In the genomic region with DNA sequence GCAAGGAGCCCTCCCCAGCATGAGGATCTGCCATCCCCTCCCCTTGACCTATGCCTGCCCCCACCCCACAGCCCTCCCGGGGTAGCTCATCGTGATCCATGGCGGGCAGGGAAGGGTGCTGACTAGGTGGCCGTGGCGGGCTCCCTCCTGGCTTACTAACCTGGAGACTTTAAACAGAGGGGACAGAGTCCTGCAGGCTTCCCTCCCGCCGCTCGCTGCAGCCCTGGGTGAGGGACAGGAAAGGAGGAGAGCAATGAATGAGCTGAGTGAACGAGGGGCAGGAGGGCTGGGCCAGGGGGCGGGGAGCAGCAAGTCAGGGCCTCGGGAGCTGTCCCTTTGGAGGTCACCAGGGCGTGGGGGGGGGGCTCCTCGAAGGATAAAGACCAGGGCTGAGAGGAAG, we compare ENCODE assay signal across 13 mouse cellular contexts. TPM values are rescaled to one million over a fixed set of nuclear protein-coding genes. Genes with fewer than 3 reads are reported as not detected.
DNase-seq lines count a peak whose midpoint lies in the region; ATAC-seq and TF ChIP-seq lines count a peak whose summit lies in the region.
"Had no signal": no experiment of that assay in that cellular context is flagged by ENCODE, and none has a peak within 500 bp of the region (broad histone marks: within the 10 kb centered on the region; RNA-seq: fewer than 3 reads in every experiment).

No protein-coding gene starts in this region.

- no peak for TF ChIP-seq POLR2A in kidney, adult 2 months (IDR thresholded peaks at IDR 0.05; ENCODE audit: low read depth, low read length)

- no peaks in the 10 kb centered on the region for H3K9me3 ChIP-seq in embryonic facial prominence, embryonic 12.5 days
- no peaks in the 10 kb centered on the region for H3K9me3 ChIP-seq in hindbrain, embryonic 14.5 days (ENCODE audit: control insufficient read depth, low read length)
- H3K9me3 ChIP-seq in midbrain, embryonic 11.5 days (ENCODE audit: control insufficient read depth, low read length): no peaks in the 10 kb centered on the region
- H3K9me3 ChIP-seq: limb, embryonic 15.5 days had no signal

- no peak overlapping the region for H3K27ac ChIP-seq in kidney, adult 2 months (ENCODE audit: insufficient read depth, low read depth, low read length)
- H3K27ac ChIP-seq in embryonic facial prominence, embryonic 12.5 days: no peak overlapping the region
- no peak overlapping the region for H3K27ac ChIP-seq in hindbrain, embryonic 14.5 days
- no peak overlapping the region for H3K27ac ChIP-seq in midbrain, embryonic 11.5 days (ENCODE audit: low read depth, low read length)
- H3K27ac ChIP-seq: kidney, postnatal 0 days; limb, embryonic 15.5 days; macrophage had no signal

- DNase-seq in kidney, adult 2 months: peak; percentile 36
- DNase-seq in kidney, adult 11 months: no peak
- no peak for DNase-seq in hindbrain, embryonic 14.5 days (ENCODE audit: low spot score)
- no peak for DNase-seq in midbrain, embryonic 11.5 days (ENCODE audit: low spot score, missing footprints)
- DNase-seq in spleen, postnatal 14 days (ENCODE audit: low spot score in 2 of 2): no peak
- no peak for DNase-seq in right cerebral cortex, postnatal 10 days (ENCODE audit: low spot score in 2 of 2)
- DNase-seq: spleen, adult 18-20 months; thymus, postnatal 36 days had no signal

- ATAC-seq in embryonic facial prominence, embryonic 12.5 days (ENCODE audit: insufficient number of reproducible peaks, insufficient read depth, low FRiP score, low TSS enrichment): no peak
- no peak for ATAC-seq in hindbrain, embryonic 14.5 days (ENCODE audit: low FRiP score)
- no peak for ATAC-seq in midbrain, embryonic 11.5 days (ENCODE audit: low FRiP score)
- ATAC-seq: activated CD4-positive, CD25-positive, alpha-beta regulatory T cell, adult 4 months had no signal

- no peak for TF ChIP-seq CTCF in kidney, adult 2 months (conservative IDR thresholded peaks at IDR 0.05; ENCODE audit: insufficient read depth, insufficient read length, low read depth, low read length)

- no peak overlapping the region for H3K4me3 ChIP-seq in kidney, adult 2 months (ENCODE audit: insufficient read depth, low read depth, low read length)
- no peak overlapping the region for H3K4me3 ChIP-seq in embryonic facial prominence, embryonic 12.5 days
- H3K4me3 ChIP-seq in hindbrain, embryonic 14.5 days (replicated peaks; ENCODE audit: low read length): no peak overlapping the region
- H3K4me3 ChIP-seq in midbrain, embryonic 11.5 days (ENCODE audit: low read depth, low read length): no peak overlapping the region
- H3K4me3 ChIP-seq: limb, embryonic 15.5 days had no signal

- WGBS in kidney, adult 2 months: 18% methylated on average over 13 of the region's 13 CpGs
- WGBS in embryonic facial prominence, embryonic 12.5 days: under 1% methylated on average over 13 of the region's 13 CpGs
- 7% methylated on average over 13 of the region's 13 CpGs for WGBS in hindbrain, embryonic 14.5 days
- under 1% methylated on average over 13 of the region's 13 CpGs for WGBS in midbrain, embryonic 11.5 days

- peaks cover 9% of the 10 kb centered on the region for H3K4me1 ChIP-seq in kidney, adult 2 months (ENCODE audit: control insufficient read depth, insufficient read depth, low read length)
- peaks cover 36% of the 10 kb centered on the region for H3K4me1 ChIP-seq in embryonic facial prominence, embryonic 12.5 days
- H3K4me1 ChIP-seq in hindbrain, embryonic 14.5 days (replicated peaks; ENCODE audit: control insufficient read depth, insufficient read depth, low read length): peaks cover 72% of the 10 kb centered on the region
- H3K4me1 ChIP-seq in midbrain, embryonic 11.5 days (ENCODE audit: control insufficient read depth, insufficient read depth, low read length): peaks cover 53% of the 10 kb centered on the region

- H3K4me2 ChIP-seq in embryonic facial prominence, embryonic 12.5 days (replicated peaks): 0 out of 2 replicates have a peak overlapping the region, but pooled peaks have one; percentile 9
- H3K4me2 ChIP-seq in hindbrain, embryonic 14.5 days (replicated peaks): peak overlapping the region; percentile 15; the same call in 1 of the 2 replicates
- H3K4me2 ChIP-seq in midbrain, embryonic 11.5 days: peak overlapping the region; percentile 17
- H3K4me2 ChIP-seq: limb, embryonic 15.5 days had no signal

- 0 out of 2 replicates have a peak overlapping the region, but pooled peaks have one; percentile 4 for H3K9ac ChIP-seq in embryonic facial prominence, embryonic 12.5 days
- H3K9ac ChIP-seq in hindbrain, embryonic 14.5 days: peak overlapping the region; percentile 28; the same call in 1 of the 2 replicates
- H3K9ac ChIP-seq in midbrain, embryonic 11.5 days (ENCODE audit: low read length): peak overlapping the region; percentile 42
- H3K9ac ChIP-seq: limb, embryonic 15.5 days had no signal

- no peaks in the 10 kb centered on the region for H3K36me3 ChIP-seq in kidney, adult 2 months (ENCODE audit: control insufficient read depth, insufficient read depth, low read length)
- H3K36me3 ChIP-seq in embryonic facial prominence, embryonic 12.5 days: no peaks in the 10 kb centered on the region
- H3K36me3 ChIP-seq in hindbrain, embryonic 14.5 days (replicated peaks; ENCODE audit: control insufficient read depth, insufficient read depth): no peaks in the 10 kb centered on the region
- H3K36me3 ChIP-seq in midbrain, embryonic 11.5 days (ENCODE audit: control insufficient read depth, insufficient read depth, low read length): no peaks in the 10 kb centered on the region
- H3K36me3 ChIP-seq: limb, embryonic 15.5 days had no signal

- H3K27me3 ChIP-seq in kidney, adult 2 months (replicated peaks; ENCODE audit: control insufficient read depth, insufficient read depth, low read length): no peaks in the 10 kb centered on the region
- H3K27me3 ChIP-seq in embryonic facial prominence, embryonic 12.5 days: peaks cover 81% of the 10 kb centered on the region
- H3K27me3 ChIP-seq in hindbrain, embryonic 14.5 days (ENCODE audit: control insufficient read depth, insufficient read depth, low read length): no peaks in the 10 kb centered on the region
- peaks cover 6% of the 10 kb centered on the region; the same call in 1 of the 2 replicates for H3K27me3 ChIP-seq in midbrain, embryonic 11.5 days (ENCODE audit: control insufficient read depth, insufficient read depth, low read length)

RNA-seq across cellular contexts. Expression of gene Srcin1, which starts 9.4 kb away (rescaled TPM):
- polyA plus RNA-seq in kidney, adult 2 months (2012; rRNA removed): 13.0 and 13.2 TPM in 2 replicates
- polyA plus RNA-seq in embryonic facial prominence, embryonic 12.5 days (2016; fragmentation: Nextera tagmentation; extraction: Ambion mirVana): 1.00 and 1.3 TPM in 2 replicates
- 9.1 and 11.8 TPM in 2 replicates for polyA plus RNA-seq in hindbrain, embryonic 14.5 days (2014; fragmentation: Nextera tagmentation; extraction: Ambion mirVana)
- polyA plus RNA-seq in midbrain, embryonic 11.5 days (2014; fragmentation: Nextera tagmentation; extraction: Ambion mirVana): 1.7 and 2.2 TPM in 2 replicates
- polyA plus RNA-seq: activated CD4-positive, CD25-positive, alpha-beta regulatory T cell, adult 4 months had no signal
